Mouse (Mus musculus) cerebellum, adult 11-12 months (tissue): ENCODE results near the gene Plppr1.
"Not testable (repeated sequence)": the region's sequence is repeated elsewhere in the genome, so short reads cannot be mapped to it uniquely, and the experiment has no call there.

ENCODE experiments used
- DNase-seq: peaks from one replicate; pipeline ENCODE4 v3.0.0; 2022

Plppr1 gene

DNA sequence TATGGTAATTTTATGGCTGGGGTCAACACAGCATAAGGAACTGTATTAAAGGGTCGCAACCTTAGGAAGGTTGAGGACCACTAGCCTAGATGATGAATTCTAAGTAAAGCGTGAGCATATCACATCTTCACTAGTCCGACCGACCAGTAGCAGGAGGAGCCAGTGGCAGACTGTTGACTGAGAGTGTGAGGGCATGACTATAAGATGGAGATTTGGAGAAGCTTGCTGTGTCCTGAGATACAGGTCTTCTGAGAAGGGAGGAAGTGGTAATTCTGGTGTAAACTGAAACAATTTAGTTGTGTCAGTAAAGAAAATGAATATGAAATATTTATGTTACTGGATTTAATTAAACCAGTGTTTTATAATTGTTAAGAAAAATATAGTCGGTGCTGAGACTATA lies 180.4 kb downstream of the Plppr1 start:
- no peak for DNase-seq

DNA sequence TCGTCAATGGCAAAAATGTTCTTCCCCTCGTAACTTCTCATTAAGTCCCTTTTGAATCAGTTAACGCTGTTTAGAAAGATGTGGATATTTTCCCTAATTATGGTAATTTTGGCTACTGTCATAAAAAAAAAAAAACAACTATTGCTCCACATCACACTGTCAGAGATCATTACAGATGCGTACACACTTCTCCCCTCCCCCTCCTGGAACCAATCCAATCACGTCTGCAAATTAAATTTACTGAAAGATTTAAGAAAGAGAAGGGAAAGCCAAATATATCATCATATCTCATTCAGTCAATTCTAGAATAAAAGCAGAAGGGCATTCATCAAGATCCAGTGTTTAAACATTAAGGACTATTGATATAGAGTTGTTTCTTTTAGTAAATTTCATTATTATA lies 185.7 kb downstream of the Plppr1 start:
- DNase-seq: no peak

DNA sequence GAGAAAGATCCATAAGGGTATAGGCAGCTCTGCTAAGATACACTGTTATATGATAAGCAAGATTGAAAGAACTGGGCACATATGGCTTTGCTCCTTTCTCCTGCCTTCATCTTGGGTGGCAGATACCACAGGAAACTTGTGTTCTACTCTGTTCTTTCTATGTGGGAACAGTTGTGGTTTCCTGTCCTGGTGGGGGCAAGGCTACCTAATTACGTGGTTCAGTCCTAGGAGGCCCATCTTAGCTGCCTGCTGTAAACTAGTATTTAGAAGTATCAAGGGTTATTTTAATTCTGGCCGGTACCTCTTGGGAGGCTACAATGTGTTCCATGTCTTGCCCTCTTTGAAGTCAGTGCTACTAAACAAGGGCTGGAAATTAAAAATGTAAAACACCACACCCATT lies 186.2 kb downstream of the Plppr1 start:
- DNase-seq: no peak

DNA sequence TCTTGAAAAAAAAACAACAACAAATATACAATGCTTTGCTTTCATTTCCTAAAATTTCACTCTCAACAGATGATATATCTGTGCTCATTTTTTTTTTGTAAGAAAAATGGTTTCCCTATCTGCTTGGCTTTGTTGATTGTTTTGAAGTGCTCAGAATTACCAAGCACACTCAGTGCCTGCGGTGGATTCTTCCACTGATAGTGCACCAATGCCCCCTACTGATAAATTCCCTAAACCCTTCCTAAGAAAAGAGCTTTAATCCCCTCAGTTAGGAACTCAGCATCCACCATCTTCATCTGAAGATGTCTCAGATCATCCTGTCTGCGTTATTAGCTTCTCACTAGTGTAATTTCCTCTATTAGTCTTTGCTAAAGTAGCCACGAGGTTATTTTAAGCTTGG lies 192.2 kb downstream of the Plppr1 start:
- no peak for DNase-seq

DNA sequence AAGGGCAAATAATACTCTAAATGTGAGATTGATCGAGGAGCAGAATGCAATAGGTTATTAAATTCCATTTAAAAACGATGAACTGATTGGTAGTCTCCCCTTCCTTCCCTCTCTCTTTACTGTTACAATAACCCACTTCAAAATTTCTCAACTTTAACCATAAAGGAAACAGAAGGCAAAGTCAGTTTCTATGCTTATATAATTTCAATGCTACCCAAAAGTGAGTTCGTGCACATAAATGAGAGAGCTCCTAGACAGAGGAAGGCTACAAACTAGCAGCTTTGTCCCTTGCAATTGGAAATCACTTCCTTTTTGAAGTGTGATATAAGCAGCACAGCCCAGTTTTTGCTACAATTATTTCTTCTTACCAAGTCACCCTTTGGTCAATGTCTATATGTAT lies 193.1 kb downstream of the Plppr1 start:
- no peak for DNase-seq

DNA sequence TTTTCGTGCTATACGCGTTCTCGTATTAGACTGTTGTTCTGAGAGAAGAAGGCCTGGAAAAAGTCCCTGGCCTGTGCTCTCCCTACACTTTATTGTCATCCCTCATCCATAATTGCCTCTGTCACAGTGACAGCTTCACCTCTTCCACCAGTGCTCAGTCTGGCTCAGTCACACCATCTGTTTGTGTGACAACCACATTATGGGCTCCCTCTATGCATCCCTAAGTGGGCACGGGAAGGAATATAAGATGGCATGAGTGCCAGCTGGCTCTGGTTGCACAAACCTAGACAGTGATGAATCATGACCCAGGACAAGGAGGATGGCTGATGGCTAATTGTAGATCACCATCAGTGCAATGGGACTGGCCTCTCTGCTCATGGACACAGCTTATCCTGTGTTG lies 219.4 kb downstream of the Plppr1 start:
- no peak for DNase-seq

DNA sequence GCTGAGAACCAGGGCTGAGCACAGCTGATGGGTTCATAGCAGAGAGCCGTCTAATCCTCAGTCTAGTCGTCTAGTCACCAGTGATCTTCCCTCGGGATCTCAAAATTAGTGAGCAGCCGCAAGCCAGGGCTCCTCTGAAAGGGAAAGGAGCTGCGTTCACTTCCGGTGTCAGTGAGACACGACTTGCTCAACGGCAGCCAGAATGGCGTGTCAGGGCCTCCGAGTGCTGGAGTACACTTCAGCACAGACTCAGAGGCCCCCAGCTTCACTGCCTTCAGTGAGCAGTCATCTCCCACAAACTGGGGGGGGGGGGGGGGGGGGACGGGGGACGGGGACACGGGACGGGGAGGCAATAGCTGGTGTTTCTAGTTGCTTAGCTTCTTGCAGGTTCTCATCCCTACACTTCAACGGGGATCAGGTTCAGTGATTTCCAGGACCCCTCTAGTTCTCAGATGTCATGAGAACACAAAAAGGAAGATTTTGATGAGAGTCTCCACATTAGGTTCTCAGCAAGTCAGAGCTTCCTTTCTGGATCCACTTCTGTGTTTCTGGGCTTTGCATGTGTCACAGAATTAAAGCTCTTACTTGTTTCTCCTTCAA lies 225.7 kb downstream of the Plppr1 start:
- no peak for DNase-seq

DNA sequence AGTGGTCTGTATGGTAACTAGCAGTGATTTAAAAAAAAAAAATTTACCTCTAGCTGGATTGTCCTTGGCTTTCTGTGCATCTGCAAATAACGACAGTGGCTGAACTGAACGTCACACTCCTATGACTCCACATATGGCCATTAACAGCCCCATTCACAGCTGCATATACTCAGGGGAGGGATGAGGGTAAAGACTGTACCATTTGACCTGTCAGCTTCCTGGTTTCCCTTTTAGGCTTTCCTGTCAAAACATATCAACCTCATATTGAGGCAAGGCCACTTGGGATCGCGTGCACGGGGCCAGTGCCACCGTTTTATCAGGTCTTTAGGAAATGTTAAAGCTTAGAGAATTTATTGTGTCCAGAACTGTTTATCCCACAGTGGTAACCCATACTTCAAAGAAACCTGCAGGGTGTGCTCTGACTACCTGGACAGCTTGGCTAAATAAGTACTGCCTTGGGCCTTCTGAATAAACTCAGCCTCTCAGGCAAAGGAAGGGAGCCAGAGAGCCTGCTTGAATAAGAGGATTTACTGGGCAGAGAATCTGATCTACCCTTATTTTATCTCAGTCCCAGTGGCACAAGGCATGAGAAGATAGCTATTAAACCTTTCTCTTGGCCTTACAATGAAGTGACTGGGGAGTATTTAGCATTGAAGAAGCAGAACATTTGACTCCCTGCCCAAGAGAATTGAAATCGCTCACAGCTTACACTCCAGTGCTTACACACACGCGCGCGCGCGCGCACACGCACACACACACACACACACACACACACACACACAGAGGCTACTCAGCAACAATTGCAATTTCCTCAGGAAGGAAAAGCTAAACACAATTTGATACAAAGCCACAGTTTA lies 226.5 kb downstream of the Plppr1 start:
- DNase-seq: no peak

DNA sequence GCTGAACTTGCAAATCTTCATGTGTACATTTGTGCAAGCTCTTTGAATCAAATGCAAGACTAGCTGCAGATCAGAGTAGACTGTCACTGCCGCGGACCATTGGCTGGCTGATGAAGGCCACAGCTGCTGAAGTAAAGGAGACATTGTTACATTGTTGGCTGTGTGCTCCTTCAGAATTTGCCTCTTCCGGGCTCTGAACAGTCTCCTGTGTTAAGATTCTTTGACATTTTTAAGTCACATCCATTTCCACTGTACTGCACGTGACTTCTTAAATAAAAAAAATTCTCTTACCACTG lies 227.1 kb downstream of the Plppr1 start:
- DNase-seq: no peak

DNA sequence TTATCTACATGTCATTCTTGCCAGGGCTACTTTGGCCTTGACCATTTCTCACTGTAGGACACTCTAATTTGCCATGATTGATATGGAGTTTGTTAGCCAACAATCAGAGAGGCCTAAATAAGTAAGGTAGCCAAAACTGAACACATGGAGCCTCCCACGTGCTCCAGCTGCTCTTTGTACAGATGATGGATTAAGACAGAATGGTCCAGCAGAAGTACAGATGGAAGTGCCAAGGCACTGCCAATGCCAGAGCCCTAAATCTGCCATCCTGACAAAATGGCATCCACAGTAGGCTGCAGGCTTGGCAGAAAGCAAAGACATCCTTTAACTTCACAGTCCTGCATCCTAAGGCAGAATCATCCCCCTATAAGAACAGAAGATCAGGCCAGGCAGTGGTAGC lies 237.4 kb downstream of the Plppr1 start:
- DNase-seq: no peak

DNA sequence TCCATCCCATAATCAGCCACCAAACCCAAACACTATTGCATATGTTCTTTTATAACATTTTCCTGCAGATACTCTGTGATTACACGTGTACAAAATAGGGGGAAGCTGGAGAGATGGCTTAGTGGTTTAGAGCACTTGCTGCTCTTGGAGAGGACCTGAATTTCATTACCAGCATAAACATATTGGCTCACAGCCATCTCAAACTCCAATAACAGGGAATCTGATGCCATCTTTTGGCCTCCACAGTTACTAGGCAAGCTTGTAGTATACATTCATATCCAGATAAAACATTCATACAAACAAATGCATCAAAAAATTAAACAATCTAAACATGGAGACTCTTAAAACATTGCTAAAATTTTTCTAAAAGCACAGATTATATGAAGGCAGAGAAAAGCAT lies 240.5 kb downstream of the Plppr1 start:
- DNase-seq: no peak

DNA sequence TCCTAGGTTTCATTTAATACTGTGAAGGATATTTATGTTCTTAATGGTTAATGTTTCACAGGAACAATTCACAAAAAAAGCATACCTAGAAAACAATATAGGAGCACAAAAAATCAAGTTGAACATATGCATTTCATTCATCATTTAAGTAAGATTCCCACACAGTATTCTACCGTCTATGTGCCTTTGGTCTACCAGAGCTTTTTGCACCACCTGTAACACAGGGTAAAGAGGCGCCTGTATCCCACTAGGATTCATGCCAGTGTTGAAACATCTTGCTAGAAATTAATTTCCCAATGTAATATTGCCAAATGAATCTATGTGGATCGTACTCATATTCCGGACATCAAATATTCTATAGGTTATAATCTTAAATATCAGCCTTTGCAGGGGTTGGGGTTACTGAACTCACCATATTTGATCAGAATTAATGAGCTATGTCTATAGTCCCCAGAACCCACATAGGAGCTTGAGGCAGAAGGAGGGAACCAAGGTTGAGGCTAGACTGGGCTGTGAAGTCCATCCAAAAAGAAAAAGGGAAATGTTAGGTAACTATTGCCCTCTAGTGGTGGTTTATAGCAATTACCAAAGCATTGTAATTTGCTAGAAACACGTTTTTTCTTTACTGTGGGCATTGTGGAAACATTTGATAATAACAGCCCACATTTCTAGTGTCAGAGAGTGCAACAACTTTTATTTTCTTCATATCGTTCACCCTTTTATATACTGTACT lies 263.0 kb downstream of the Plppr1 start:
- DNase-seq: no peak

DNA sequence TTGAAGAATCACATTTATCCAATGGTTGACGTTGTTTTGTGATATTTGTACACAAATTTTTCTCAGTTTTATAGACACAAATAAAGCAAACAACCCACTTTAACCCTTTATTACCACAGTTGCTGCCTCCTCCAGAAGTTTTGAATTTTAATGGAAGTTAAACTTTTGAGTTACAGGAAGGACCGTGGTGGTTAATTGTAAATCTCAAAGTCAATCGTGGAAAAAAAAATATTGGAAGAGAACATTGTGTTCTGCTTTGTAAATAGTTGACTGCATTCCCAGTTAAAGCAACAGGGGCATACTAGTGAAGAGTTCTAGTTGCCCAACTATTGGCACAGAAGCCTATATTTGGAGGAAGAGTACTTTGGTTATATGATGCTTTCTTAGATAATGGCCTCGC lies 278.9 kb downstream of the Plppr1 start:
- DNase-seq: not testable (repeated sequence)

DNA sequence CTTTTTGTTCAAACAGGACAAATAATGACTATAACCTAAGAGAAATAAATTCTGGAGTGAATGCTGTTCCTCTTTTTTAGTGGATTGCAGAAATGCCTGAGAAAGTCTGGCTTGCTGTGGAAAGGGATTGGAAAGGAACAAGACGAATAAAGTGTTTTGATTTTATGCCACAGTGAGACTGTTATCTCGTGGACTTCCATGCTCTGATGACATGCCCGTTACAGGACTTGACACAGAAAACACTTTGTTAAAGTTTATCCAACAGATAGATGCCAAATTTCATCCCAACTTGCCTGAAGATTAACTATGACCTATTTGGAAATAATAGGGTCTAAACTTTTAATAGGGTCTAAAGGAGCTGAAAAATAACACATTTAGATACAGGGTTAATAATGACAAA lies 281.0 kb downstream of the Plppr1 start:
- DNase-seq: not testable (repeated sequence)

DNA sequence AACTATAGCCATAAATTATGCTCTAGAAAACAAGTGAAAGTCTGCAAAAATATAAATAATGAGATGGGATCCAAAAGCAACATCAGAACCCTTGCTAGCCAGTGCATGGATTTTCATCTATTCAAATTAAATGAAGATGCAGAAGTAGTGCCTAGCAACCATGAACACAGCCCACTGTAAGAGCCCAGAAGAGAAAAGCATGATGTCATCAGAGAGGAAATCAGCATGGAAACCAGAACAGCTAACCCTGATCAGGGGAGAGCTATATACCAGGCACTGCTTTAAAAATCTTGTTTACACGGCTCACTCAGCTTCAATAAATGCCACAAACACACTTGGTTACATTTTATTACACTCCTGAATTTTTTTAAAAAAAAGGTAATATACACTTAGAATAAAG lies 288.9 kb downstream of the Plppr1 start:
- DNase-seq: not testable (repeated sequence)

DNA sequence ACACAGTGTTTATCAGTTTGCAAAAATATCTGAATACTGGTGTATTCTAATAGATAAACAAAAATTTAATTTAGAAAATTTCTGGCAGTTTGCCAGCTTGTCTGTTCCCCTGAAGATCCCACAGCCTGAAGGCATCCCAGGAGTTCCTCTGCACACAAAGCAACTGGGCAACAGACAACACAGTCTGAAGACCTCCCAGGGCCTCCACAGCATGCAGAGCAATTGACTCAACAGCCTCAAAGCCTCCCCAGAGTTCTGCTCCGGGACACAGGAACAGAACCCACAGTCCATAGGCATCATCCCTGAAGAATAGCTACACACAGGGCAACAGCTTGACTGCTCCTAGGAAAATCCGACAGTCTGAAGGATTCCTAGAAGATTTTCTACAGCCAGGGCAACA lies 289.6 kb downstream of the Plppr1 start:
- no peak for DNase-seq

DNA sequence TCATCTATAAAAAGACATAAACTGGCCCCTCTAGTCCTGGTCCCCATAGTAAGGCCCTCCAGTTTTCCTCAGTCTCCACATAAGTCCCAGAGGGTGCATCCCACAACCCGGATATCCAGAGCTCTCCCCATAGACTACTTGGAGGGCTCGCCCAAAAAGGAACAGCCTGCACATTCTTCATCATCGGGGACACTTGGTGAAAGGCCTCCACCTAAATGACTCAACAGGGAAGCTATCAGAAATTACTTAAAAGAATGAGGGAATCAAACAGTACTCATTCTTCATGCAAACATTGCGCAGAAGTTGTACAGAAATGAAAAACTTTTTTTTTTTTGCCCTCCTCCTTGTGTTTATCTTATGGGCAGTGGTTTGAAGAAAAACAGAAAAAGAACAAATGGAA lies 291.4 kb downstream of the Plppr1 start:
- DNase-seq: no peak

DNA sequence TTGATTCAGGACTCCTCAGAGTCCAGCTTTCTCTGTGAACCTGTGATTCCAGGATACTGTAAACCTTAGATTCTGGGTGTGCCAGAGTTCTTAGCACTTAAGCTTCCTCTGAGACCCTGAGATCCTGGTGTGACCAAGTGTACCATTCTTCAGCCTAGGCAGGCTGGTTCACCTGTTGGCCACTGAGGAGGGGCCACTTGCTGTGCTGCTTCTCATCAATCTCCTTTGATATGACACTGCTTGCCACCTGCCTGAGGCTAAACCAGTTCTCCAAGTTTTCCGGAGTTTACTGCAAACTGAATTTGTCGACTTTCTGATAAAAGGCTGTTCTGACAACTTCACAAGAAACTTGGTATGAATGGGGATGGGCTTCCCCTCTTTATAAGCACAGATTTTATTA lies 298.0 kb downstream of the Plppr1 start:
- no peak for DNase-seq

DNA sequence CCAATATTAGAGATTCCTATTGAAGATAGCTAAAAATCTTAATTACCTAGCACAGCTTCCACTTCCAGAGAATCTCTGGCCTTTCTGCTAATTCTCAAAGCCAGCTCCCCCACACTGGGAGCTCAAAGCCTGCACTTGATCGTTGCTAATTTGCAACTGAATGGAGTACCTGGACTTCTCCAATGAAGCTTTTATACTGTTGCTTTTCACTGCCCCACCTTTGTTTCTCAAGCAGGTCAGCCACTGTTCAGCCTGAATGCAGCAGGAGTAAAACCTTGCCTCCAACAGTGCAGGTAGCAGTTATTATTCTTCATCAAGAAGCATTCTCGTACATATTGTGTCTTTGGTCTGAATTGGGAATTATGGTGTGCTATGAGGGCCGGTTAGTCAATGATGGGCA lies 309.0 kb downstream of the Plppr1 start:
- not testable (repeated sequence) for DNase-seq

DNA sequence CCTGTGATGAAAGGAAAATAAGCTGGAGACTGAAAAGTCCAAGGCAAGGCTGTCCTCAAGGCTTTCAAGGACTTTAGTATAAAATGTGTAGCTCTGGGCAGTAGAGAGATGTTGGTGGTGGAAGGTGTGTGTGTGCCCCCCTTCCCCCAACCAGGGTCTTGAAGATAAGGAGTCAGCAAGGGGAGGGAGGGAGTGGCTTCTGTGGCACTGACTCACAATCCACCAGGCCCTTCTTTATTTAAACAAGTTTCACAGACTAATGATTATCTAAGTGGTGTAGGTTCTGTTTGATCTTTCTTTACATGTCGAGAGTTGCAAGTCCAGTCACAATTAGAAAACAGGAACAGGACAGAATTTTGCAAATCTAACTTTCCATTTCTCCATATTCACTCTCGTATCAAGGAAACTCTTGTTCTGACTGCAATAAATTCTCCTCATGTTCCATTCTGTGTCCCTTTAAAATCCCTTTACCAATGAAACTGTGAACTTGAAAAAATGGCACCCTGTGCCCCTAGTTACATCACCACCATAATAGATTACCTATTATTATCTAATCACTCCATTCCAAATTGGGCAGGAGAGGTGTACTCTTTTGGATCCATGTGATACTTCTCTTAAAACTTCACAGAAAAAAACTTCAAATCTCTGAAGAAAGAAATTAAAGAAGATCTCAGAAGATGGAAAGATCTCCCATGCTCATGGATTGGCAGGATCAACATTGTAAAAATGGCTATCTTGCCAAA lies 324.7 kb downstream of the Plppr1 start:
- not testable (repeated sequence) for DNase-seq

DNA sequence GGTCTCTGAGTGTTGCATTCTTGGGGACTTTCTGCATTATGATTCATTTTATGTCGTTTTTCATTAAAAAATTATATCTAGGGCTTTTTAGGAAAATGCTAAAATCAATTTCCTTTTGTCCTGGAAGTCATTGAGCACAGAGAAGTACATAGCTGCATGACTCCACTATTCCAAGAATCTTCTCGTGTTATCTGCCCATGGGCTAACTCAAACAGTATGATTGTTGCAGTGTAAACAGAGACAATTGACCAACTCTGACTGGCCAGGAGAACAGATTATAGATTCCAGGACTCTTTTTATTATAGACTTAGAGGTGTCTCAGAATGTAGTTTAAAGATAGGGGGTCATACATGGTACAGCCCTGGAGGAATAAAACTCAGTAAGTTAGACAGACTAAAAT lies 327.8 kb downstream of the Plppr1 start:
- no peak for DNase-seq
